Mouse (Mus musculus) lung, adult 2 months (tissue): ENCODE results near the gene Setd1a.

Experiments
- CTCF ChIP-seq: fragments of 200-500 bp; IDR thresholded peaks from 2 replicates; pipeline ENCODE4 v1.5.1; 2011; ENCODE audit warnings: mild to moderate bottlenecking, low read length, control low read depth; ENCODE audit not compliant: insufficient read depth
- POLR2A ChIP-seq: fragments of 200-500 bp; IDR thresholded peaks from 2 replicates; pipeline ENCODE4 v1.6.1; 2011; ENCODE audit warnings: low read depth, mild to moderate bottlenecking, control low read depth, low read length, borderline replicate concordance; ENCODE audit errors: extremely low read depth

GRCm38 (mm10) chr7:127759716-127760115 lies 16.8 kb upstream of the Setd1a start:
- no peak for TF ChIP-seq POLR2A
- no peak for TF ChIP-seq CTCF
